Mouse (Mus musculus) hindbrain, embryonic 13.5 days (tissue): ENCODE measurements around the gene Cd248. TPM values are rescaled to one million over a fixed set of nuclear protein-coding genes. Genes with fewer than 3 reads are reported as not detected.

Source experiments
- ATAC-seq: fragments of 200-750 bp; cut with Nextera tagmentation; 2 replicates; pipeline ENCODE4 v1.8.0; 2017; ENCODE audit warnings: moderate TSS enrichment; ENCODE audit not compliant: low FRiP score
- H3K27ac ChIP-seq: fragments of 300-500 bp; sonication (generic); 2 replicates; pipeline ENCODE4 v1.5.1; 2015; ENCODE audit warnings: inconsistent platforms, mild to moderate bottlenecking, moderate library complexity
- H3K27me3 ChIP-seq: fragments of 300-500 bp; sonication (generic); 2 replicates; pipeline ENCODE4 v1.6.1; 2015; ENCODE audit warnings: mild to moderate bottlenecking, inconsistent platforms
- H3K36me3 ChIP-seq: fragments of 300-500 bp; sonication (generic); 2 replicates; pipeline ENCODE4 v1.6.1; 2015; ENCODE audit warnings: mild to moderate bottlenecking, inconsistent platforms
- H3K4me1 ChIP-seq: fragments of 300-500 bp; sonication (generic); replicated peaks from 2 replicates; pipeline ENCODE4 v1.6.1; 2015; ENCODE audit warnings: inconsistent platforms
- H3K4me2 ChIP-seq: fragments of 300-500 bp; sonication (generic); 2 replicates; pipeline ENCODE4 v1.6.1; 2015; ENCODE audit warnings: inconsistent platforms, mild to moderate bottlenecking, moderate library complexity
- H3K4me3 ChIP-seq: fragments of 300-500 bp; sonication (generic); 2 replicates; pipeline ENCODE4 v1.5.1; 2015; ENCODE audit warnings: mild to moderate bottlenecking, inconsistent platforms
- H3K9ac ChIP-seq: fragments of 300-500 bp; sonication (generic); 2 replicates; pipeline ENCODE4 v1.6.1; 2015; ENCODE audit warnings: mild to moderate bottlenecking, inconsistent platforms
- H3K9me3 ChIP-seq: fragments of 300-500 bp; sonication (generic); 2 replicates; pipeline ENCODE4 v1.6.1; 2016; ENCODE audit warnings: inconsistent platforms
- WGBS: fragments of 180-500 bp; shearing (Covaris S2); methylation state at CpG from one replicate; pipeline ENCODE4 v1.1.7; 2015; 5-methylcytosine and 5-hydroxymethylcytosine counted together
- polyA plus RNA-seq: library from polyadenylated mRNA; unstranded; fragments of >200 nt; fragmentation: Nextera tagmentation; extraction: Ambion mirVana; gene quantifications from 2 replicates; pipeline ENCODE4 v1.2.1, GENCODE M21; 2015

The Cd248 gene
- polyA plus RNA-seq, 1 experiment from 2014 or later, result 19.1 TPM

- Histone ChIP-seq H3K9ac (peak within 1 kb of the TSS; percentile 100), H3K4me1 (peaks cover 62% of the 10 kb centered on the region), H3K36me3 (peaks cover 47% of the 10 kb centered on the region), H3K4me2 (peak within 1 kb of the TSS; percentile 87), H3K27me3 (no peaks in the 10 kb centered on the region), H3K27ac (peak within 1 kb of the TSS; percentile 97), H3K9me3 (no peaks in the 10 kb centered on the region), H3K4me3 (peak within 1 kb of the TSS; percentile 93)
- peak; percentile 65 for ATAC-seq
- 2% methylated on average over 39 of the region's 48 CpGs for WGBS
Measured at GRCm38 (mm10) chr19:5098363-5099143, 30.7 kb downstream of the Cd248 start, which contains the start of gene Cnih2. Cnih2 (minus strand) TSS chr19:5098521.

GRCm38 (mm10) chr19:5106074-5106473 lies 38.2 kb downstream of the Cd248 start:
- no peak; the same call in 1 of the 2 replicates for ATAC-seq
- H3K4me3 ChIP-seq, result peak overlapping the region; percentile 70

GRCm38 (mm10) chr19:5106731-5107191 lies 38.9 kb downstream of the Cd248 start, which contains the start of gene Rab1b:
Rab1b (minus strand) TSS chr19:5107072.
- Histone ChIP-seq H3K4me2 (peak within 1 kb of the TSS; percentile 94), H3K4me1 (peaks cover 22% of the 10 kb centered on the region), H3K9ac (peak within 1 kb of the TSS; percentile 89), H3K9me3 (no peaks in the 10 kb centered on the region), H3K27ac (peak within 1 kb of the TSS; percentile 97), H3K27me3 (no peaks in the 10 kb centered on the region), H3K4me3 (peak within 1 kb of the TSS; percentile 70), H3K36me3 (peaks cover 75% of the 10 kb centered on the region)
- WGBS, result under 1% methylated on average over 46 of the region's 46 CpGs
- peak; percentile 95 for ATAC-seq

More at GRCm38 (mm10) chr19:5106074-5106473, 38.2 kb downstream of the Cd248 start:
- Histone ChIP-seq H3K27me3 (no peaks in the 10 kb centered on the region), H3K9ac (peak overlapping the region; percentile 89), H3K27ac (peak overlapping the region; percentile 97), H3K4me1 (peaks cover 22% of the 10 kb centered on the region), H3K36me3 (peaks cover 75% of the 10 kb centered on the region), H3K4me2 (peak overlapping the region; percentile 94), H3K9me3 (no peaks in the 10 kb centered on the region)
- WGBS, result 24% methylated on average over 9 of the region's 9 CpGs

- H3K4me1 ChIP-seq, result peaks cover 22% of the 10 kb centered on the region
- H3K27ac ChIP-seq, result peak overlapping the region; percentile 30; the same call in 1 of the 2 replicates
- H3K4me3 ChIP-seq, result no peak overlapping the region
- H3K9ac ChIP-seq, result 0 out of 2 replicates have a peak overlapping the region, but pooled peaks have one; percentile 46
- H3K27me3 ChIP-seq, result no peaks in the 10 kb centered on the region
- no peak overlapping the region for H3K4me2 ChIP-seq
- ATAC-seq, result peak; percentile 33
- H3K9me3 ChIP-seq, result no peaks in the 10 kb centered on the region
- WGBS, result 74% methylated on average over 18 of the region's 18 CpGs
- peaks cover 75% of the 10 kb centered on the region for H3K36me3 ChIP-seq
Measured at GRCm38 (mm10) chr19:5107556-5108270, 39.8 kb downstream of the Cd248 start.

GRCm38 (mm10) chr19:5108271-5108575 lies 40.3 kb downstream of the Cd248 start:
- Histone ChIP-seq H3K9me3 (no peaks in the 10 kb centered on the region), H3K27ac (0 out of 2 replicates have a peak overlapping the region, but pooled peaks have one; percentile 13), H3K36me3 (peaks cover 75% of the 10 kb centered on the region), H3K4me1 (peaks cover 22% of the 10 kb centered on the region), H3K4me3 (no peak overlapping the region), H3K9ac (peak overlapping the region; percentile 46; the same call in 1 of the 2 replicates), H3K4me2 (no peak overlapping the region), H3K27me3 (no peaks in the 10 kb centered on the region)
- 26% methylated on average over 5 of the region's 5 CpGs for WGBS
- ATAC-seq, result 0 out of 2 replicates have a peak, but pooled peaks have one; percentile 2

GRCm38 (mm10) chr19:5108702-5109101 lies 40.8 kb downstream of the Cd248 start:
- Histone ChIP-seq H3K27me3 (no peaks in the 10 kb centered on the region), H3K9ac (no peak overlapping the region), H3K27ac (0 out of 2 replicates have a peak overlapping the region, but pooled peaks have one; percentile 13), H3K4me1 (peaks cover 22% of the 10 kb centered on the region), H3K9me3 (no peaks in the 10 kb centered on the region), H3K4me2 (no peak overlapping the region), H3K4me3 (no peak overlapping the region), H3K36me3 (peaks cover 75% of the 10 kb centered on the region)
- WGBS, result 70% methylated on average over 4 of the region's 4 CpGs
- ATAC-seq, result no peak

GRCm38 (mm10) chr19:5109659-5110453 lies 42.0 kb downstream of the Cd248 start:
- H3K4me1 ChIP-seq, result peaks cover 21% of the 10 kb centered on the region
- H3K27me3 ChIP-seq, result no peaks in the 10 kb centered on the region
- peak overlapping the region; percentile 18; the same call in 1 of the 2 replicates for H3K27ac ChIP-seq
- H3K4me2 ChIP-seq, result no peak overlapping the region
- H3K9me3 ChIP-seq, result no peaks in the 10 kb centered on the region
- 74% methylated on average over 19 of the region's 19 CpGs for WGBS
- no peak for ATAC-seq
- no peak overlapping the region; the same call in 1 of the 2 replicates for H3K9ac ChIP-seq
- H3K36me3 ChIP-seq, result peaks cover 74% of the 10 kb centered on the region
- H3K4me3 ChIP-seq, result no peak overlapping the region

GRCm38 (mm10) chr19:5113783-5114182 lies 45.9 kb downstream of the Cd248 start:
- ATAC-seq, result no peak
- Histone ChIP-seq H3K4me3 (no peak overlapping the region), H3K9me3 (no peaks in the 10 kb centered on the region), H3K36me3 (peaks cover 63% of the 10 kb centered on the region), H3K27ac (peak overlapping the region; percentile 40), H3K4me2 (no peak overlapping the region), H3K9ac (peak overlapping the region; percentile 35; the same call in 1 of the 2 replicates), H3K4me1 (peaks cover 20% of the 10 kb centered on the region), H3K27me3 (no peaks in the 10 kb centered on the region)
- whole genome bisulfite sequencing, result 82% methylated on average over 7 of the region's 7 CpGs

GRCm38 (mm10) chr19:5117494-5118383 lies 49.9 kb downstream of the Cd248 start:
- peak overlapping the region; percentile 94 for H3K9ac ChIP-seq
- WGBS, result under 1% methylated on average over 72 of the region's 83 CpGs
- no peaks in the 10 kb centered on the region for H3K9me3 ChIP-seq
- H3K27me3 ChIP-seq, result no peaks in the 10 kb centered on the region
- peak; percentile 91 for ATAC-seq
- H3K4me1 ChIP-seq, result peaks cover 26% of the 10 kb centered on the region
- peak overlapping the region; percentile 93 for H3K4me2 ChIP-seq
- H3K27ac ChIP-seq, result peak overlapping the region; percentile 94
- peak overlapping the region; percentile 90 for H3K4me3 ChIP-seq
- peaks cover 23% of the 10 kb centered on the region for H3K36me3 ChIP-seq

- Histone ChIP-seq H3K9ac (peak within 1 kb of the TSS; percentile 94), H3K4me2 (peak within 1 kb of the TSS; percentile 93), H3K27me3 (no peaks in the 10 kb centered on the region), H3K4me1 (peaks cover 26% of the 10 kb centered on the region), H3K27ac (peak within 1 kb of the TSS; percentile 94), H3K36me3 (peaks cover 17% of the 10 kb centered on the region), H3K4me3 (peak within 1 kb of the TSS; percentile 90), H3K9me3 (no peaks in the 10 kb centered on the region)
- peak; percentile 50 for ATAC-seq
- WGBS, result 1% methylated on average over 18 of the region's 18 CpGs
Measured at GRCm38 (mm10) chr19:5118384-5118698, 50.5 kb downstream of the Cd248 start, which contains the start of gene Klc2. Klc2 (minus strand) TSS chr19:5118560.
